Mouse (Mus musculus): Measurements from ENCODE around the gene Tspan4. TPM values are rescaled to one million over a fixed set of nuclear protein-coding genes. Genes with fewer than 3 reads are reported as not detected.

The Tspan4 gene
- polyA plus RNA-seq, 2 experiments, result 32.1 to 43.0 TPM

DNA sequence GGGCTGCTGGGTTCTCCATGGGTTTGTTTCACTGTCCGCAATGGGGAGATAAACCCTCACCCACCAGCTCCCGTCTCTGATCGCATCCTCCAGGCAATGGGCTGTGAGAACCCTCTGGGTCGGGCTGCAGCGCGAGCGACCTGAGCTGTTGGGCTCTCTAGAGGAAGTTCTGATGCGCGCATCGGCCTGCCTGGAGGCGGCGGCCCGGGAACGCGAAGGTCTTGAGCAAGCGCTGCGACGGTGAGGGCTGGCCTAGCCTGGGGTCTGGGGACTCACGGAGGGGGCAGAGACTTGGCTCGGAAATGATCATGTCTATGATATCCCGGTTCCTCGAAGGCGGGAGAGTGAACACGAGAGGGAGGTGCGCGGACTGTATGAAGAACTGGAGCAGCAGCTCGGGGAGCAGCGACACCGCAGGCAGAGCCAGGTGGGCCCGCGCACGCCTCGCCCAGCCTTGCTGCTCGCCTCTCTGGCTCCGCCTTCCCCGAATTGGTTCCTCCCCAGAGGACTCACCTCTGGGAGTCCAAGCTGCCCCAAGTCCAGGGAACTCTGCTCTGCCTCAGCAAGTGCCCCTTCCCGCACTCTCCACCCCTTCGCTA, 10.3 kb upstream of the Tspan4 start:
- peaks cover 17 to 24% of the 10 kb centered on the region in 2 experiments for H3K4me1 ChIP-seq (replicated peaks; ENCODE audit: control insufficient read depth in 2 of 2, insufficient read depth in 2 of 2, low read length in 1 of 2)

DNA sequence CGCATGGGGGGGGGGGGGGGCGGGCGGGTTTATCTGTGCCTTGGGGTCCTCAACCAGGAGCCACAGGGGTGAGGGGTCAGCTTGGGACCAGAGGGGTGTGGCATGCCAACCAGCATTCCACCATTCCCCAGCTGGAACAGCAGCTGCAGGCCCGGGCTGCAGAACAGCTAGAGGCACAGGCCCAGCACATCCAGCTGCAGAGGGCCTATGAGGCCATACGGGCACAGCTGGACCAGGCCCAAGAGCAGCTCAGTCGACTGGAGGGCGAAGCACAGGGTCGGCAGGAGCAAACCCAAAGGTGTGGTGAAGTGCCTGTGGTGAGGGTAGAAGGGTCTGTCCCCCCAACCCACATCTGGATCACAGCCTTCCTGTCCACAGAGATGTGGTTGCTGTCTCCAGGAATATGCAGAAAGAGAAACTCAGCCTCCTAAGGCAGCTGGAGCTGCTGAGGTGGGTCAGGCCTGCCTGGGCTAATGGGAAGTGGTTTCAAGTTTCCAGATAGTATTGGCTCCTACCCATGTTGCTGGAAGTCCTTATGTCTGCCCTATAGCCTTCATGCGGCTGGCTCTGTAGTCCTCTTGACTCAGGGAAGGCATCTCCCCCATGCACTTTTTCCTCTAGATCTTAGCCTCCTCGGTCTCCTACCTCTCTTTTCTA, 9.5 kb upstream of the Tspan4 start:
- no peak overlapping the region for H3K27ac ChIP-seq
- H3K4me3 ChIP-seq (ENCODE audit: insufficient read depth in 1 of 2, low read depth in 2 of 2, low read length in 2 of 2), result no peak overlapping the region
- TF ChIP-seq CTCF (IDR thresholded peaks at IDR 0.05; ENCODE audit: low read depth), result no peak
- no peak for TF ChIP-seq EP300 (IDR thresholded peaks at IDR 0.05; ENCODE audit: low read depth)
- 48% methylated on average over 10 of the region's 10 CpGs for WGBS (ENCODE audit: insufficient replicate concordance)
- peaks cover 59% of the 10 kb centered on the region for H3K27me3 ChIP-seq (ENCODE audit: control insufficient read depth, insufficient read depth, low read length)
- no peaks in the 10 kb centered on the region; the same call in 1 of the 2 replicates for H3K36me3 ChIP-seq (replicated peaks; ENCODE audit: control insufficient read depth, insufficient read depth, low read depth)
- no peak overlapping the region for H3K9ac ChIP-seq (replicated peaks)
- peaks cover 17 to 24% of the 10 kb centered on the region in 2 experiments for H3K4me1 ChIP-seq (replicated peaks; ENCODE audit: control insufficient read depth in 2 of 2, insufficient read depth in 2 of 2, low read length in 1 of 2)
- no peak overlapping the region for H3K4me2 ChIP-seq (ENCODE audit: low read depth)
- DNase-seq (ENCODE audit: low read depth in 3 of 3, low spot score in 3 of 3), result no peak
- H3K9me3 ChIP-seq (ENCODE audit: control insufficient read depth, low read length), result no peaks in the 10 kb centered on the region
- no peak for ATAC-seq (ENCODE audit: insufficient read depth)

More for the DNA sequence above, 10.3 kb upstream of the Tspan4 start:
- Histone ChIP-seq H3K36me3 (replicated peaks; ENCODE audit: control insufficient read depth, insufficient read depth, low read depth) (no peaks in the 10 kb centered on the region), H3K9ac (replicated peaks) (no peak overlapping the region), H3K9me3 (ENCODE audit: control insufficient read depth, low read length) (no peaks in the 10 kb centered on the region), H3K4me3 (ENCODE audit: insufficient read depth in 1 of 2, low read depth in 2 of 2, low read length in 2 of 2) (no peak overlapping the region; a peak in 1 of 4 replicates), H3K27me3 (ENCODE audit: control insufficient read depth, insufficient read depth, low read length) (peaks cover 63% of the 10 kb centered on the region), H3K27ac (no peak overlapping the region), H3K4me2 (ENCODE audit: low read depth) (peak overlapping the region; percentile 25)
- no peak for TF ChIP-seq EP300 (IDR thresholded peaks at IDR 0.05; ENCODE audit: low read depth)
- TF ChIP-seq CTCF (IDR thresholded peaks at IDR 0.05; ENCODE audit: low read depth), result no peak
- ATAC-seq (ENCODE audit: insufficient read depth), result no peak
- WGBS (ENCODE audit: insufficient replicate concordance), result 12% methylated on average over 38 of the region's 38 CpGs
- no peak for DNase-seq (ENCODE audit: low read depth in 3 of 3, low spot score in 3 of 3)

DNA sequence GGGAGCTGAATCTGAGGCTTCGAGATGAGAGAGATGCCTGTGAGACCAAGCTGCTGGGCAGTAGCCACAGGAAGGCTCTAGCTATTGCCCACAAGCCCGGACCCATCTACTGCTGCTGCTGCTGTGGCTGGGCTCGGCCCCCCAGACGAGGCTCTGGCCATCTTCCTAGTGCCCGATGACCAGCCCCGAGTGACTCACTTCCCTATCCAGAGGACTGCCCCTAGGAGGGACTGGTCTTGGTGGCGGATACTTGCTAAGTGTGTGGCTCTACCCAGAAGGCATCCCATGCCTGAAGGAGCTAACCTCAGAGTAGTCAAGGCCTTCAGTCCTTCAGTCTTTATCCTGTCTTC, 9.0 kb upstream of the Tspan4 start:
- Histone ChIP-seq H3K4me2 (ENCODE audit: low read depth) (no peak overlapping the region), H3K9ac (replicated peaks) (no peak overlapping the region), H3K4me1 (replicated peaks; ENCODE audit: control insufficient read depth in 2 of 2, insufficient read depth in 2 of 2, low read length in 1 of 2) (peaks cover 17 to 24% of the 10 kb centered on the region in 2 experiments), H3K27me3 (ENCODE audit: control insufficient read depth, insufficient read depth, low read length) (peaks cover 54% of the 10 kb centered on the region), H3K9me3 (ENCODE audit: control insufficient read depth, low read length) (no peaks in the 10 kb centered on the region), H3K4me3 (ENCODE audit: insufficient read depth in 1 of 2, low read depth in 2 of 2, low read length in 2 of 2) (no peak overlapping the region), H3K27ac (no peak overlapping the region), H3K36me3 (replicated peaks; ENCODE audit: control insufficient read depth, insufficient read depth, low read depth) (no peaks in the 10 kb centered on the region; the same call in 1 of the 2 replicates)
- TF ChIP-seq EP300 (IDR thresholded peaks at IDR 0.05; ENCODE audit: low read depth), result no peak
- 57% methylated on average over 7 of the region's 7 CpGs for WGBS (ENCODE audit: insufficient replicate concordance)
- DNase-seq (ENCODE audit: low read depth in 3 of 3, low spot score in 3 of 3) (no peak), ATAC-seq (ENCODE audit: insufficient read depth) (no peak)

DNA sequence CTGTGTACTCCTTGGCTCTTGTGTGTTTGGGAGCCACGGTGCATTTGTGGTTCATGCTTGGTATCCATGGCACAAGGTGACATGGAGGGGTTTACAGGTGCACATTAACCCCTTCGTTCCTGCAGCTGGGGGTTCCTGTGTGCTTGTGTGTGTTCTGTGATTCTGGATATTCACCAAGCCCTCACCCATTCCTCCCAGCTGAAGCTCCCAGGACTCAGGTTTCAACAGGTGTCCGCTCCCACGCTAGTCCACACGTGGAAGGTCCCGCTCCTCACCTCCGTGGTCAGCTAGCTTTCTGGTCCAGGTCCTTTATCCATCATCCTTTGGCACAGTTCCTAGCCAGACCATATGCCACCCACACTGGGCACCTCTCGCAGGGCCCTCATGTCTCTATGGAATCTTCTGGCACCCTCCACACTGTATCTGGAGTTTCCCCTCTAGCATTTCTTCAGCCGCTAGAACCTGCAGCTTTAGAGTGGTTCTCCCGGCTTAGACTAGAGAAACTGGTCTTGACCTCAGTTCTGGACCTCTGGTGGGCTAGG, 8.4 kb upstream of the Tspan4 start:
- H3K27ac ChIP-seq, result no peak overlapping the region
- H3K4me1 ChIP-seq (replicated peaks; ENCODE audit: control insufficient read depth in 2 of 2, insufficient read depth in 2 of 2, low read length in 1 of 2), result peaks cover 17 to 24% of the 10 kb centered on the region in 2 experiments
- peaks cover 47% of the 10 kb centered on the region for H3K27me3 ChIP-seq (ENCODE audit: control insufficient read depth, insufficient read depth, low read length)
- WGBS (ENCODE audit: insufficient replicate concordance), result 58% methylated on average over 10 of the region's 10 CpGs
- ATAC-seq (ENCODE audit: insufficient read depth) (0 out of 2 replicates have a peak, but pooled peaks have one; percentile 0), DNase-seq (ENCODE audit: low read depth in 3 of 3, low spot score in 3 of 3) (no peak)
- H3K9ac ChIP-seq (replicated peaks), result peak overlapping the region; percentile 69
- no peaks in the 10 kb centered on the region for H3K9me3 ChIP-seq (ENCODE audit: control insufficient read depth, low read length)
- H3K4me3 ChIP-seq (ENCODE audit: insufficient read depth in 1 of 2, low read depth in 2 of 2, low read length in 2 of 2), result peak overlapping the region; percentile 12 to 70; a peak in 3 of 4 replicates
- TF ChIP-seq CTCF (IDR thresholded peaks at IDR 0.05; ENCODE audit: low read depth) (no peak), EP300 (IDR thresholded peaks at IDR 0.05; ENCODE audit: low read depth) (no peak)
- peak overlapping the region; percentile 79 for H3K4me2 ChIP-seq (ENCODE audit: low read depth)
- no peaks in the 10 kb centered on the region; the same call in 1 of the 2 replicates for H3K36me3 ChIP-seq (replicated peaks; ENCODE audit: control insufficient read depth, insufficient read depth, low read depth)

Measured in liver, embryonic 14.5 days (tissue).